Mouse (Mus musculus): ENCODE measurements at regions not wholly inside any gene's neighbourhood (a gene's known extent, or its start where the extent isn't known, plus 50 kb on each side); places are given as distances from the start of the nearest gene placed in this dataset.

DNA sequence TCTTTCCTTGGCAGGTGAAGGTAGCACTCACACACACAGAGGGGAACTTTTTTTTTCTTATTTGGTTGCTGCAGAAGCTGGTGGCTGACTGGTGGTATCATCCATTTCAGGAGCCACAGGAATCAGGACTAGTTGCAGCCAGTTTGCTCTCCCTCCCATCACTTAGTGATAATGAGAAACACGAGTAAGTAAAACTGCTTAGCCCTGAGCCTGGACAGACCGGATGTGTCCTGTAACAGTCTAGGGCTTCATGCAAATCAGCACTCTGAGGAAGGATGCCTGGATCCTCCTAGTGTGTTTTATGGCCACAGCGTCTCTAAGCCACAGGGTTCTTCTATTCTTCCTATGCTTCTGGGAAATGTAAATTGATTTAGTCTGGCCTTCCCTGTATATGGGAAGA is 397.2 kb upstream of the Adgrl2 start:
- TF ChIP-seq CTCF (IDR thresholded peaks at IDR 0.05): no peak
- no peak for TF ChIP-seq EP300 (IDR thresholded peaks at IDR 0.05; ENCODE audit: insufficient read depth, low read depth, low read length)
- TF ChIP-seq POLR2A (IDR thresholded peaks at IDR 0.05; ENCODE audit: insufficient read depth, low read depth, low read length): no peak
